Mouse (Mus musculus): Measurements from ENCODE around the gene Scyl1. TPM values are rescaled to one million over a fixed set of nuclear protein-coding genes. Genes with fewer than 3 reads are reported as not detected.

Gene Scyl1
- polyA plus RNA-seq, 1 experiment from 2014 or later, result 69.2 TPM

DNA sequence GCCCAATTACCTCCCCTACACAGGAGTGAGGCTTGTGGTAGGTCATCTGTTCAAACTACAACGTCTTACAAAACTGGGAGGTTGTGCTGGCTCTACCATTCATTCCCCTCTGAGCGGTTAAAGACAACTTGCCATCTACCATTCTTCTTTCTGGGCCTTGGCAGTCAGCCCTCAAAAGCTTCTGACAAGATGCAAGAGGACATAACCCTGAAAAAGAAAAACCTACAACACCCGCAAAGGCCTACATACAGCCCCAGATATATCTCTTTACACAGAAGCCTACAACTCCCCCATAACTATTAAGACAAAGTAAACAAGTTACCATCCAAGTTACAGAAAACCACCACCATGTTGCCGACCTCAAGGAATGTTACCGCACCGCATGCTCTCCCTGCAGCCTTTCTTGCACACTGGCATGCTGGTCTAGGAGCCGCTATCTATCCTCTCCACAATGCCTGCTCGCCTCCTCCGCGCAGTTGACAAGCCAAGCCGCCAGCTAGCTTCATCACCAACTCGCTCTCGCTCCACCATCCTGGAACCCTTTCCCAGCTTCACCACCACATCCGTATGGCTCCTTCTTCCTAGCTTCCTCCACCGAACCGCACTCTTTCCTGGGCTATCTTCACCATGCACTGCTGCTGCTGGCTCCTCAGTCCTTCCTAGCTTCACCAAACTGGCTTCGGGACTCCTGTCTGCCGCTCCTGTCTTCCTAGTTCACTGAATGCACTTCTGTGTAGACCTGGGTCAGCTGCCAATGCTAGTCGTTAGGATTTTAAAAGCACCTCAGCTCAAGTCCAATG is 29.6 kb upstream of the Scyl1 start:
- no peaks in the 10 kb centered on the region for H3K27me3 ChIP-seq (replicated peaks; ENCODE audit: control insufficient read depth, insufficient read depth, low read length)
- DNase-seq (ENCODE audit: low spot score), result peak; percentile 86
- H3K4me1 ChIP-seq (replicated peaks; ENCODE audit: control insufficient read depth, insufficient read depth, low read length), result peaks cover 35% of the 10 kb centered on the region
- H3K36me3 ChIP-seq (ENCODE audit: control insufficient read depth, insufficient read depth, low read length), result peaks cover 34% of the 10 kb centered on the region
- peak overlapping the region; percentile 96 for H3K9ac ChIP-seq (ENCODE audit: low read length)
- peak overlapping the region; percentile 90 for H3K4me3 ChIP-seq (ENCODE audit: low read depth, low read length)
- H3K9me3 ChIP-seq (ENCODE audit: control insufficient read depth, low read length), result no peaks in the 10 kb centered on the region
- H3K27ac ChIP-seq (ENCODE audit: low read depth), result peak overlapping the region; percentile 98
- ATAC-seq (replicated peaks; ENCODE audit: low FRiP score, low TSS enrichment, low read depth), result no peak
- peak overlapping the region; percentile 99 for H3K4me2 ChIP-seq (ENCODE audit: low read length)
- under 1% methylated on average over 19 of the region's 19 CpGs for WGBS

- DNase-seq (ENCODE audit: low spot score) (peak; percentile 75), ATAC-seq (replicated peaks; ENCODE audit: low FRiP score, low TSS enrichment, low read depth) (no peak)
- peak overlapping the region; percentile 99 for H3K4me2 ChIP-seq (ENCODE audit: low read length)
- peaks cover 40% of the 10 kb centered on the region for H3K36me3 ChIP-seq (ENCODE audit: control insufficient read depth, insufficient read depth, low read length)
- H3K9ac ChIP-seq (ENCODE audit: low read length), result peak overlapping the region; percentile 96
- H3K4me3 ChIP-seq (ENCODE audit: low read depth, low read length), result peak overlapping the region; percentile 90
- no peaks in the 10 kb centered on the region for H3K27me3 ChIP-seq (replicated peaks; ENCODE audit: control insufficient read depth, insufficient read depth, low read length)
- no peaks in the 10 kb centered on the region for H3K9me3 ChIP-seq (ENCODE audit: control insufficient read depth, low read length)
- WGBS, result 0% methylated on average over 2 of the region's 2 CpGs
- peak overlapping the region; percentile 98 for H3K27ac ChIP-seq (ENCODE audit: low read depth)
- H3K4me1 ChIP-seq (replicated peaks; ENCODE audit: control insufficient read depth, insufficient read depth, low read length), result peaks cover 37% of the 10 kb centered on the region
Measured at GRCm38 (mm10) chr19:5800350-5800631, 29.1 kb upstream of the Scyl1 start.

DNA sequence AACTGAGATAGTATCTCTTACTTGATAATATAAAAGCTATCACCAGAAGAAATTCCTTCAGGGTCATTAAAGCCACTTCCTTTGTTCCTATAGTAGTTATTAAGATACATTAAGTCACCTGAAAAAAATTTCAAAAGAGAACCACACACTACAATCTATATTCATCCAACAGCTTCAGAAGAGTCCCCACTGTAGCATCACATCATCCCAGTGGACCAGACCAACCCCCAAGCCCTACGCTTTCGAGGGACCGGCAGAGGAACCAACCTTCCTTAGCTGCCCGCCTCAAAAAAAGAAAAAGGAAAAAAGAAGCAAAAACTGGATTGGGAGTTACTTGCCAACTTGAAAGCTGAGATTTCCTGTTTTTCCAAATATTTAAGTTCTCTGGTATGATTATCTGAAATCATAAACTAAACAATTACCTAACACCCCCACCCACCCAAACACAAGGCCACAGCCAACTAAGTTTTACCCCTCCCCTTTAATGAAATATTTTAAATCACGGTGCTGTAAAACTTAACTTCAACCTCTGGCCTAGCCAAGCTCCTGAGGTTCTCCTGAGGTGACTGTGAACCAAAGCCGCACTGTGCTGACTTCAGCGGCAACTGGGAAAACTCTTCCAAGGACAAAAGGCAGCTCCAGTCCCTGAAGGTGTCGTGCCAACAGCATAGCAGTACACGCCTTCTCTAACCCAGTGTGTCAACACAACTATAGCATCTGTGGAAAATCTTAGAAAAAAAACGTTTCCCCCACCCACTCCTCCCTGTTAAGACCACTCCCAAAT is 28.5 kb upstream of the Scyl1 start:
- H3K27ac ChIP-seq (ENCODE audit: low read depth), result peak overlapping the region; percentile 98
- ATAC-seq (replicated peaks; ENCODE audit: low FRiP score, low TSS enrichment, low read depth) (no peak), DNase-seq (ENCODE audit: low spot score) (peak; percentile 80)
- H3K4me2 ChIP-seq (ENCODE audit: low read length), result peak overlapping the region; percentile 99
- H3K9ac ChIP-seq (ENCODE audit: low read length), result peak overlapping the region; percentile 96
- H3K9me3 ChIP-seq (ENCODE audit: control insufficient read depth, low read length), result no peaks in the 10 kb centered on the region
- H3K4me1 ChIP-seq (replicated peaks; ENCODE audit: control insufficient read depth, insufficient read depth, low read length), result peaks cover 33% of the 10 kb centered on the region
- peaks cover 45% of the 10 kb centered on the region for H3K36me3 ChIP-seq (ENCODE audit: control insufficient read depth, insufficient read depth, low read length)
- H3K27me3 ChIP-seq (replicated peaks; ENCODE audit: control insufficient read depth, insufficient read depth, low read length), result no peaks in the 10 kb centered on the region
- WGBS, result 0% methylated on average over 10 of the region's 10 CpGs
- peak overlapping the region; percentile 90 for H3K4me3 ChIP-seq (ENCODE audit: low read depth, low read length)

GRCm38 (mm10) chr19:5798700-5799479 is 27.7 kb upstream of the Scyl1 start:
- Histone ChIP-seq H3K36me3 (ENCODE audit: control insufficient read depth, insufficient read depth, low read length) (peaks cover 45% of the 10 kb centered on the region), H3K27me3 (replicated peaks; ENCODE audit: control insufficient read depth, insufficient read depth, low read length) (no peaks in the 10 kb centered on the region), H3K4me1 (replicated peaks; ENCODE audit: control insufficient read depth, insufficient read depth, low read length) (peaks cover 27% of the 10 kb centered on the region), H3K27ac (ENCODE audit: low read depth) (peak overlapping the region; percentile 54), H3K9ac (ENCODE audit: low read length) (peak overlapping the region; percentile 96), H3K9me3 (ENCODE audit: control insufficient read depth, low read length) (no peaks in the 10 kb centered on the region), H3K4me3 (ENCODE audit: low read depth, low read length) (peak overlapping the region; percentile 90), H3K4me2 (ENCODE audit: low read length) (peak overlapping the region; percentile 99)
- 0% methylated on average over 7 of the region's 7 CpGs for WGBS
- ATAC-seq (replicated peaks; ENCODE audit: low FRiP score, low TSS enrichment, low read depth) (no peak), DNase-seq (ENCODE audit: low spot score) (peak; percentile 69)

GRCm38 (mm10) chr19:5797381-5798111 is 26.3 kb upstream of the Scyl1 start:
- WGBS, result 11% methylated on average over 7 of the region's 7 CpGs
- no peaks in the 10 kb centered on the region for H3K9me3 ChIP-seq (ENCODE audit: control insufficient read depth, low read length)
- peaks cover 20% of the 10 kb centered on the region for H3K4me1 ChIP-seq (replicated peaks; ENCODE audit: control insufficient read depth, insufficient read depth, low read length)
- H3K4me3 ChIP-seq (ENCODE audit: low read depth, low read length), result peak overlapping the region; percentile 90
- H3K4me2 ChIP-seq (ENCODE audit: low read length), result peak overlapping the region; percentile 99
- no peaks in the 10 kb centered on the region for H3K27me3 ChIP-seq (replicated peaks; ENCODE audit: control insufficient read depth, insufficient read depth, low read length)
- H3K9ac ChIP-seq (ENCODE audit: low read length), result peak overlapping the region; percentile 96
- H3K36me3 ChIP-seq (ENCODE audit: control insufficient read depth, insufficient read depth, low read length), result peaks cover 45% of the 10 kb centered on the region
- DNase-seq (ENCODE audit: low spot score) (peak; percentile 73), ATAC-seq (replicated peaks; ENCODE audit: low FRiP score, low TSS enrichment, low read depth) (no peak)
- H3K27ac ChIP-seq (ENCODE audit: low read depth), result no peak overlapping the region

GRCm38 (mm10) chr19:5796573-5797111 is 25.4 kb upstream of the Scyl1 start:
- ATAC-seq (replicated peaks; ENCODE audit: low FRiP score, low TSS enrichment, low read depth) (no peak), DNase-seq (ENCODE audit: low spot score) (peak; percentile 71)
- Histone ChIP-seq H3K36me3 (ENCODE audit: control insufficient read depth, insufficient read depth, low read length) (peaks cover 45% of the 10 kb centered on the region), H3K9ac (ENCODE audit: low read length) (peak overlapping the region; percentile 96), H3K9me3 (ENCODE audit: control insufficient read depth, low read length) (no peaks in the 10 kb centered on the region), H3K4me3 (ENCODE audit: low read depth, low read length) (peak overlapping the region; percentile 90), H3K27ac (ENCODE audit: low read depth) (0 out of 2 replicates have a peak overlapping the region, but pooled peaks have one; percentile 5), H3K27me3 (replicated peaks; ENCODE audit: control insufficient read depth, insufficient read depth, low read length) (no peaks in the 10 kb centered on the region), H3K4me1 (replicated peaks; ENCODE audit: control insufficient read depth, insufficient read depth, low read length) (peaks cover 20% of the 10 kb centered on the region), H3K4me2 (ENCODE audit: low read length) (peak overlapping the region; percentile 99)
- 71% methylated on average over 7 of the region's 7 CpGs for WGBS

- DNase-seq (ENCODE audit: low spot score) (peak; percentile 67), ATAC-seq (replicated peaks; ENCODE audit: low FRiP score, low TSS enrichment, low read depth) (no peak)
- Histone ChIP-seq H3K4me1 (replicated peaks; ENCODE audit: control insufficient read depth, insufficient read depth, low read length) (peaks cover 20% of the 10 kb centered on the region), H3K9ac (ENCODE audit: low read length) (peak overlapping the region; percentile 96), H3K4me2 (ENCODE audit: low read length) (peak overlapping the region; percentile 99), H3K36me3 (ENCODE audit: control insufficient read depth, insufficient read depth, low read length) (peaks cover 45% of the 10 kb centered on the region), H3K27me3 (replicated peaks; ENCODE audit: control insufficient read depth, insufficient read depth, low read length) (no peaks in the 10 kb centered on the region), H3K4me3 (ENCODE audit: low read depth, low read length) (peak overlapping the region; percentile 90), H3K9me3 (ENCODE audit: control insufficient read depth, low read length) (no peaks in the 10 kb centered on the region), H3K27ac (ENCODE audit: low read depth) (peak overlapping the region; percentile 5)
- WGBS, result 62% methylated on average over 11 of the region's 11 CpGs
Measured at GRCm38 (mm10) chr19:5795668-5796572, 24.7 kb upstream of the Scyl1 start.

Data from intestine, embryonic 14.5 days (tissue).